ENCODE assay signal across 15 mouse cellular contexts in genomic region chr13:60426192-60426840, GRCm38 (mm10).
"Had no signal": no experiment of that assay in that cellular context is flagged by ENCODE, and none has a peak within 500 bp of the region (broad histone marks: within the 10 kb centered on the region; RNA-seq: fewer than 3 reads in every experiment).

No protein-coding gene starts in this region.

- H3K36me3 ChIP-seq: liver, embryonic 13.5 days; lung, embryonic 15.5 days; midbrain, embryonic 10.5 days; neural tube, embryonic 15.5 days had no signal

- H3K27me3 ChIP-seq: liver, embryonic 13.5 days; lung, embryonic 15.5 days; neural tube, embryonic 15.5 days had no signal

- H3K27ac ChIP-seq: liver, embryonic 13.5 days; lung, embryonic 15.5 days; midbrain, embryonic 10.5 days; neural tube, embryonic 15.5 days; stomach, postnatal 0 days had no signal

- H3K9me3 ChIP-seq: liver, embryonic 13.5 days; lung, embryonic 15.5 days; midbrain, embryonic 10.5 days; neural tube, embryonic 15.5 days had no signal

- H3K4me1 ChIP-seq: liver, embryonic 13.5 days had no signal

- DNase-seq: kidney, adult 18-20 months; layer of hippocampus, adult 9-11 months; layer of hippocampus, postnatal 36 days; liver; liver, embryonic 13.5 days; liver, postnatal 0 days; midbrain, embryonic 14.5 days; right cerebral cortex, adult 18-20 months; right cerebral cortex, postnatal 25 days; thymus, postnatal 4 days had no signal

- ATAC-seq: liver, postnatal 0 days had no signal

- H3K9ac ChIP-seq: liver, embryonic 13.5 days; liver, postnatal 0 days; lung, embryonic 15.5 days; neural tube, embryonic 15.5 days had no signal

- H3K4me2 ChIP-seq: liver, embryonic 13.5 days; neural tube, embryonic 15.5 days had no signal

- H3K4me3 ChIP-seq: liver, embryonic 13.5 days; lung, embryonic 15.5 days; midbrain, embryonic 10.5 days; myocyte; neural tube, embryonic 15.5 days had no signal
